Mouse (Mus musculus): ENCODE results near the gene Iqsec2.

DNA sequence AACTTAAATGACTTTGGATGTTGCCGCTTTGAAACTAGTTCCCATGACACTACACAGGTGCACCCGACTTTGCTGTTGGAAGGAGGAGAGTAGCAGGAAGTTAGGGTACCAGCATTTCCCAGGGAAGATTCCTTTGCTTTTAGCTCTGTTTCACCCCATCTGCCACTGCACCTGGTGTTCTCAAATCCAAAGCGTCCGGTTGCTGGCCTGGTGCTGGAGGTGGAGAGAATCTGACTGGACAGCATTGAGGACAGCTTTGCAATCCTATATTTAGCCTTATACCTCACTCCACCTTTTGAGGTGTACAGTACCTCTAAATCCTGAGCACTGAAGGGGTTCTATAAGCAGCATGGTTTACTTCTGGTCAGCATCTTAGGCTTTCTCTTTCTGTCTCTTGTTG is 17.3 kb downstream of the Iqsec2 start:
- no peak for TF ChIP-seq CTCF (conservative IDR thresholded peaks at IDR 0.05; ENCODE audit: low read length)
- TF ChIP-seq POU5F1 (IDR thresholded peaks at IDR 0.05; ENCODE audit: borderline replicate concordance, low read length) = no peak
